Mouse (Mus musculus) liver, postnatal 0 days (tissue): ENCODE results near the gene Slc26a10.
"Not testable (repeated sequence)": the region's sequence is repeated elsewhere in the genome, so short reads cannot be mapped to it uniquely, and the experiment has no call there.

ENCODE experiments used
- CTCF ChIP-seq: sonication (generic); IDR thresholded peaks from 2 replicates; pipeline ENCODE4 v1.5.1; 2016; ENCODE audit warnings: antibody characterized with exemption, low read depth
- EP300 ChIP-seq: IDR thresholded peaks from 2 replicates; pipeline ENCODE4 v1.6.1; 2016; ENCODE audit warnings: antibody characterized with exemption, low read depth, mild to moderate bottlenecking

DNA sequence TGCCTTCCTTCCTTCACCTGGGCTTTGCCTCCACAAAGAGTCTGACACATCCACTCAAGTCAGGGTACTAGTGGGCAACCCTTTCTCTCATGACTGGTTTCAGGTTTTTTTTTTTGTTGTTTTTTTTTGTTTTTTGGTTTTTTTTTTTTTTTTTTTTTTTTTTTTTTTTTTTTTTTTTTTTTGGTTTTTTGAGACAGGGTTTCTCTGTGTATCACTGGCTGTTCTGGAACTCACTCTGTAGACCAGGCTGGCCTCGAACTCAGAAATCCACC lies 11.5 kb upstream of the Slc26a10 start:
- not testable (repeated sequence) for TF ChIP-seq EP300, CTCF
